Mouse (Mus musculus) kidney, adult 2 months (tissue): Measurements from ENCODE around the gene Snx19.

Experiments
- CTCF ChIP-seq: fragments of 200-500 bp; conservative IDR thresholded peaks from 2 replicates; pipeline ENCODE4 v1.5.1; 2011; ENCODE audit warnings: low read depth, mild to moderate bottlenecking, control low read depth, low read length, moderate library complexity, mixed read lengths; ENCODE audit not compliant: insufficient read depth, insufficient read length
- POLR2A ChIP-seq: fragments of 200-500 bp; IDR thresholded peaks from one replicate; pipeline ENCODE4 v1.6.1; 2011; ENCODE audit warnings: low read depth, low read length, control low read depth

- TF ChIP-seq CTCF (no peak), POLR2A (no peak)
Measured at GRCm38 (mm10) chr9:30482116-30482515, 55.2 kb downstream of the Snx19 start.
